Mouse (Mus musculus) heart, embryonic 15.5 days (tissue): ENCODE data around the gene Smpd2. TPM values are rescaled to one million over a fixed set of nuclear protein-coding genes. Genes with fewer than 3 reads are reported as not detected.
A peak's percentile ranks its signal among the peaks of the same experiment; 100 is the strongest.
"Not testable (repeated sequence)": the region's sequence is repeated elsewhere in the genome, so short reads cannot be mapped to it uniquely, and the experiment has no call there.

Source experiments
- ATAC-seq: fragments of 200-750 bp; cut with Nextera tagmentation; replicated peaks from 2 replicates; pipeline ENCODE4 v1.8.0; 2017; ENCODE audit warnings: low read depth, moderate TSS enrichment; ENCODE audit not compliant: insufficient number of reproducible peaks, insufficient read depth, low FRiP score
- H3K27ac ChIP-seq: fragments of 300-500 bp; sonication (generic); 2 replicates; pipeline ENCODE4 v1.5.1; 2015; ENCODE audit warnings: mild to moderate bottlenecking, inconsistent platforms
- H3K27me3 ChIP-seq: fragments of 300-500 bp; sonication (generic); 2 replicates; pipeline ENCODE4 v1.6.1; 2015; ENCODE audit warnings: inconsistent platforms
- H3K36me3 ChIP-seq: fragments of 300-500 bp; sonication (generic); 2 replicates; pipeline ENCODE4 v1.6.1; 2015; ENCODE audit warnings: mild to moderate bottlenecking, inconsistent platforms
- H3K4me1 ChIP-seq: fragments of 300-500 bp; sonication (generic); replicated peaks from 2 replicates; pipeline ENCODE4 v1.6.1; 2015; ENCODE audit warnings: inconsistent platforms
- H3K4me2 ChIP-seq: fragments of 300-500 bp; sonication (generic); 2 replicates; pipeline ENCODE4 v1.6.1; 2015; ENCODE audit warnings: inconsistent platforms, mild to moderate bottlenecking, moderate library complexity
- H3K4me3 ChIP-seq: fragments of 300-500 bp; sonication (generic); 2 replicates; pipeline ENCODE4 v1.5.1; 2015; ENCODE audit warnings: mild to moderate bottlenecking, inconsistent platforms
- H3K9ac ChIP-seq: fragments of 300-500 bp; sonication (generic); 2 replicates; pipeline ENCODE4 v1.6.1; 2015; ENCODE audit warnings: mild to moderate bottlenecking, inconsistent platforms
- H3K9me3 ChIP-seq: fragments of 300-500 bp; sonication (generic); replicated peaks from 2 replicates; pipeline ENCODE4 v1.6.1; 2016; ENCODE audit warnings: inconsistent platforms
- WGBS: fragments of 180-500 bp; shearing (Covaris S2); methylation state at CpG from one replicate; pipeline ENCODE4 v1.1.7; 2015; ENCODE audit warnings: mixed read lengths; 5-methylcytosine and 5-hydroxymethylcytosine counted together
- polyA plus RNA-seq: library from polyadenylated mRNA; unstranded; fragments of >200 nt; fragmentation: Nextera tagmentation; extraction: Ambion mirVana; gene quantifications from 2 replicates; pipeline ENCODE4 v1.2.1, GENCODE M21; 2015

Gene Smpd2
- polyA plus RNA-seq, 1 experiment from 2014 or later, result 50.5 TPM

GRCm38 (mm10) chr10:41518981-41519618 is 28.9 kb upstream of the Smpd2 start, which contains the start of gene Cd164:
Gene Cd164 (plus strand): TSS chr10:41519414.
- Histone ChIP-seq H3K36me3 (no peaks in the 10 kb centered on the region; the same call in 1 of the 2 replicates), H3K4me1 (peaks cover 22% of the 10 kb centered on the region), H3K27ac (peak within 1 kb of the TSS; percentile 96), H3K4me2 (peak within 1 kb of the TSS; percentile 88), H3K27me3 (no peaks in the 10 kb centered on the region), H3K9ac (peak within 1 kb of the TSS; percentile 96), H3K9me3 (no peaks in the 10 kb centered on the region), H3K4me3 (peak within 1 kb of the TSS; percentile 92)
- WGBS, result under 1% methylated on average over 69 of the region's 69 CpGs
- ATAC-seq, result peak; percentile 92

- Histone ChIP-seq H3K9me3 (no peaks in the 10 kb centered on the region), H3K9ac (peak overlapping the region; percentile 96), H3K27ac (peak overlapping the region; percentile 96), H3K4me3 (peak overlapping the region; percentile 92), H3K4me1 (peaks cover 24% of the 10 kb centered on the region), H3K27me3 (no peaks in the 10 kb centered on the region), H3K36me3 (no peaks in the 10 kb centered on the region; the same call in 1 of the 2 replicates), H3K4me2 (peak overlapping the region; percentile 88)
- ATAC-seq, result peak; percentile 50
- WGBS, result under 1% methylated on average over 23 of the region's 23 CpGs
Observed at GRCm38 (mm10) chr10:41518508-41518980, 28.4 kb upstream of the Smpd2 start.

- ATAC-seq, result no peak
- no peak overlapping the region for H3K27ac ChIP-seq
- H3K4me1 ChIP-seq, result peaks cover 5% of the 10 kb centered on the region; the same call in 1 of the 2 replicates
- no peaks in the 10 kb centered on the region for H3K36me3 ChIP-seq
- no peaks in the 10 kb centered on the region for H3K9me3 ChIP-seq
- H3K27me3 ChIP-seq, result no peaks in the 10 kb centered on the region
- no peak overlapping the region for H3K4me2 ChIP-seq
- no peak overlapping the region for H3K9ac ChIP-seq
- H3K4me3 ChIP-seq, result no peak overlapping the region
Observed at GRCm38 (mm10) chr10:41514921-41515320, 24.8 kb upstream of the Smpd2 start.

- Histone ChIP-seq H3K4me2 (no peak overlapping the region), H3K27me3 (no peaks in the 10 kb centered on the region), H3K4me3 (no peak overlapping the region), H3K27ac (no peak overlapping the region), H3K9ac (no peak overlapping the region), H3K9me3 (no peaks in the 10 kb centered on the region), H3K4me1 (peaks cover 5% of the 10 kb centered on the region; the same call in 1 of the 2 replicates), H3K36me3 (no peaks in the 10 kb centered on the region)
- ATAC-seq, result no peak
- WGBS, result 48% methylated on average over 4 of the region's 4 CpGs
Observed at GRCm38 (mm10) chr10:41514301-41514700, 24.1 kb upstream of the Smpd2 start.

- 43% methylated on average over 2 of the region's 2 CpGs for WGBS
Observed at GRCm38 (mm10) chr10:41509160-41509559, 19.0 kb upstream of the Smpd2 start.

GRCm38 (mm10) chr10:41505446-41505845 is 15.3 kb upstream of the Smpd2 start:
- H3K9me3 ChIP-seq, result not testable (repeated sequence)

More at GRCm38 (mm10) chr10:41509160-41509559, 19.0 kb upstream of the Smpd2 start:
- Histone ChIP-seq H3K4me2 (no peak overlapping the region), H3K9ac (no peak overlapping the region), H3K36me3 (no peaks in the 10 kb centered on the region), H3K4me3 (no peak overlapping the region), H3K9me3 (no peaks in the 10 kb centered on the region), H3K4me1 (peaks cover 5% of the 10 kb centered on the region), H3K27me3 (no peaks in the 10 kb centered on the region), H3K27ac (no peak overlapping the region)
- no peak for ATAC-seq

GRCm38 (mm10) chr10:41504996-41505395 is 14.8 kb upstream of the Smpd2 start:
- no peaks in the 10 kb centered on the region for H3K36me3 ChIP-seq
- ATAC-seq, result no peak
- H3K4me3 ChIP-seq, result no peak overlapping the region
- 100% methylated on average over 1 of the region's 1 CpGs for WGBS
- no peak overlapping the region for H3K27ac ChIP-seq
- no peak overlapping the region for H3K9ac ChIP-seq
- no peaks in the 10 kb centered on the region for H3K9me3 ChIP-seq
- no peaks in the 10 kb centered on the region for H3K27me3 ChIP-seq
- H3K4me1 ChIP-seq, result peaks cover 9% of the 10 kb centered on the region
- no peak overlapping the region for H3K4me2 ChIP-seq

More at GRCm38 (mm10) chr10:41505446-41505845, 15.3 kb upstream of the Smpd2 start:
- ATAC-seq, H3K27ac ChIP-seq, H3K9ac ChIP-seq, H3K36me3 ChIP-seq, H3K4me1 ChIP-seq, H3K4me3 ChIP-seq, H3K27me3 ChIP-seq, H3K4me2 ChIP-seq: not testable (repeated sequence)
- 6% methylated on average over 3 of the region's 3 CpGs for WGBS

- Histone ChIP-seq H3K9ac (no peak overlapping the region), H3K9me3 (no peaks in the 10 kb centered on the region), H3K27ac (peak overlapping the region; percentile 53), H3K4me2 (no peak overlapping the region), H3K27me3 (no peaks in the 10 kb centered on the region), H3K4me1 (peaks cover 9% of the 10 kb centered on the region), H3K36me3 (no peaks in the 10 kb centered on the region), H3K4me3 (no peak overlapping the region)
- 0 out of 2 replicates have a peak, but pooled peaks have one; percentile 45 for ATAC-seq
- 32% methylated on average over 4 of the region's 4 CpGs for whole genome bisulfite sequencing
Observed at GRCm38 (mm10) chr10:41500941-41501340, 10.8 kb upstream of the Smpd2 start.

- H3K9me3 ChIP-seq, result no peaks in the 10 kb centered on the region
- H3K4me2 ChIP-seq, result 0 out of 2 replicates have a peak overlapping the region, but pooled peaks have one; percentile 100
- H3K27me3 ChIP-seq, result no peaks in the 10 kb centered on the region
- no peak overlapping the region for H3K9ac ChIP-seq
- no peak overlapping the region for H3K27ac ChIP-seq
- no peak overlapping the region for H3K4me3 ChIP-seq
- H3K4me1 ChIP-seq, result peaks cover 17% of the 10 kb centered on the region
- no peak for ATAC-seq
- peaks cover 19% of the 10 kb centered on the region for H3K36me3 ChIP-seq
- WGBS, result 50% methylated on average over 4 of the region's 4 CpGs
Observed at GRCm38 (mm10) chr10:41491111-41491510, 942 bp upstream of the Smpd2 start.

- H3K4me3 ChIP-seq, result peak overlapping the region; percentile 89
- no peak for ATAC-seq
- H3K9me3 ChIP-seq, result no peaks in the 10 kb centered on the region
- H3K4me1 ChIP-seq, result peaks cover 17% of the 10 kb centered on the region
- no peaks in the 10 kb centered on the region for H3K27me3 ChIP-seq
- H3K36me3 ChIP-seq, result peaks cover 26% of the 10 kb centered on the region
- peak overlapping the region; percentile 84 for H3K9ac ChIP-seq
- under 1% methylated on average over 29 of the region's 29 CpGs for WGBS
- H3K4me2 ChIP-seq, result peak overlapping the region; percentile 100
- H3K27ac ChIP-seq, result no peak overlapping the region
Observed at GRCm38 (mm10) chr10:41490518-41490873, 327 bp upstream of the Smpd2 start.

GRCm38 (mm10) chr10:41489294-41489693 is 875 bp downstream of the Smpd2 start:
- peak overlapping the region; percentile 87; the same call in 1 of the 2 replicates for H3K27ac ChIP-seq
- 30% methylated on average over 8 of the region's 8 CpGs for WGBS

GRCm38 (mm10) chr10:41488877-41489276 is 1.3 kb downstream of the Smpd2 start:
- 37% methylated on average over 7 of the region's 7 CpGs for WGBS
- H3K9me3 ChIP-seq, result no peaks in the 10 kb centered on the region
- no peak overlapping the region; the same call in 1 of the 2 replicates for H3K27ac ChIP-seq

More at GRCm38 (mm10) chr10:41489294-41489693, 875 bp downstream of the Smpd2 start:
- H3K9ac ChIP-seq, result peak overlapping the region; percentile 84
- peaks cover 37% of the 10 kb centered on the region for H3K36me3 ChIP-seq
- peaks cover 17% of the 10 kb centered on the region for H3K4me1 ChIP-seq
- H3K4me2 ChIP-seq, result peak overlapping the region; percentile 100
- peak overlapping the region; percentile 89 for H3K4me3 ChIP-seq
- no peaks in the 10 kb centered on the region for H3K9me3 ChIP-seq
- H3K27me3 ChIP-seq, result no peaks in the 10 kb centered on the region
- ATAC-seq, result no peak

More at GRCm38 (mm10) chr10:41488877-41489276, 1.3 kb downstream of the Smpd2 start:
- no peaks in the 10 kb centered on the region for H3K27me3 ChIP-seq
- peaks cover 41% of the 10 kb centered on the region for H3K36me3 ChIP-seq
- ATAC-seq, result no peak
- peaks cover 17% of the 10 kb centered on the region for H3K4me1 ChIP-seq
- peak overlapping the region; percentile 89 for H3K4me3 ChIP-seq
- peak overlapping the region; percentile 84 for H3K9ac ChIP-seq
- peak overlapping the region; percentile 100 for H3K4me2 ChIP-seq
